Mouse (Mus musculus) mammary gland, adult 2 months (tissue): ENCODE results near the gene Senp5. TPM values are rescaled to one million over a fixed set of nuclear protein-coding genes. Genes with fewer than 3 reads are reported as not detected.

Source experiments
- polyA plus RNA-seq: library from polyadenylated mRNA; depleted of rRNA; stranded (reverse); fragments of >200 nt; gene quantifications from 2 replicates; pipeline ENCODE4 v1.2.3, GENCODE M21; 2012; ENCODE audit warnings: low replicate concordance; rRNA removed

Gene Senp5
- 2.8 and 6.8 TPM in 2 replicates for polyA plus RNA-seq

DNA sequence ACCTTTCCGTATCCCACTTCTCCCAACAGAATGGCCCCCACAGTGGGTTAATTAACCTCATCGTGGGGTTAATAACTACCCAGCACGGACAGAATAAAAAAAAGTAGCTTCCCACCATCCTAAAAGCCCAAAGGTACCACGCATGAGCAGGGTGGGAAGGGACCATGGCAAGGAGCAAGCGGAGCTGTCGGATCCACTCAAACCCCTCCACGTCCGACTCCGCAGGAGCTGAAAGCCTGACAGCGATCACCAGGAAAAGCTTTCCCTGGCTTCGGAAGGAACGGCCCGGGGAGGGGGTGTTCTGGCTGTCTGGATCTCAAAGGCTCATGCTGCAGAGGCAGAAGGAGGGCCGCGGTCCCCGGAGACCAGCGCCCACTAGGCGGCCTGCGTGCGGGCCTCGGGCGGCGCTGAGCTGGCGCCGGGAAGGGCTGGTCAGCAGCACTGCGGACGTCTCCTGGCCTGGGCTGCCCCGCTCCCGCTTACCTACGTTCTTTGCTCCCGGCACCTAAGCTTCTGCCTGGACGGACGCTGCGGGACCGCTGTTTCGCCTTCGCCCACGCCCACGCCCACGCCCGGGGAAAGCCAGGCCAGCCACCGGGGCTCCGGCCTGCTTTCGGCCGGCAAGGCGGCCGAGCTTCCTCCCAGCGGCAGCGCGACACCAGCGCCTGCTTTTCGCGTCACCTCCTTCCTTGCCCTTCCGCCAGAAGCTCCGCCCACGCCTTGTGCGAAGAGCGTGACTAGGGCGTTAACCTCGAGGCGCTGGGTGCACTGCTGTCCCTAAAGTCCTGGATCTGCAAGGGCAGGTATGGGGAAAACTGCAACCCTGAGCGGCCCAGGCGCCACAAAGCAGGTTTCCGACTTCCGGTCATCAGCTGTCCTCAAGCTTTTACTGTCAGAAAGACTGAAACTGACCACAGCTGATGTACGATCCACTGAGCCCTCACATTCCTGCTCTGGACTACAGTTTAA lies at the start of gene Senp5:
Gene Senp5, minus strand, starts transcription at position 779 of the 969 bp plus-strand sequence.

DNA sequence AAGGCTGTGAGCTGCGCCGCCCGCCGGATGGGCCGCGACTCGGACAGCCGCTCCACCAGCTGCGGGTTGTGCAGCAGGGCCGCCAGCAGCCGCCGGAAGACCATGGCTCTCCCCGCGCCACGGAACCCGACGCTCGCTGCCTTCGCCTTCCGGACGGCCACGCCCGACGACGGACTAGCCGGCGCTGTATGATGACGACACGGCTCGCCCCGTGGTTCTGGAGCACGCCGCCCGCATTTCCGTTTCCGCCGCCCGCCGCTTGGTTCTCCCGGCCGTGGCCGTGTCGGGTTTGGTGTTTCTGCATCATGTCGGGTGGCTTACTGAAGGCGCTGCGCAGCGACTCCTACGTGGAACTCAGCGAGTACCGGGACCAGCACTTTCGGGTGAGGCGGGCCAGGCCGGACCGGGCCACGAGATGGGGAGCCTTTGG lies 54.7 kb downstream of the Senp5 start, which contains the start of the genes 0610012G03Rik and Ncbp2:
Gene 0610012G03Rik, minus strand, starts transcription at position 150 of the 430 bp plus-strand sequence.
Gene Ncbp2, plus strand, starts transcription at position 169 of the 430 bp plus-strand sequence.

DNA sequence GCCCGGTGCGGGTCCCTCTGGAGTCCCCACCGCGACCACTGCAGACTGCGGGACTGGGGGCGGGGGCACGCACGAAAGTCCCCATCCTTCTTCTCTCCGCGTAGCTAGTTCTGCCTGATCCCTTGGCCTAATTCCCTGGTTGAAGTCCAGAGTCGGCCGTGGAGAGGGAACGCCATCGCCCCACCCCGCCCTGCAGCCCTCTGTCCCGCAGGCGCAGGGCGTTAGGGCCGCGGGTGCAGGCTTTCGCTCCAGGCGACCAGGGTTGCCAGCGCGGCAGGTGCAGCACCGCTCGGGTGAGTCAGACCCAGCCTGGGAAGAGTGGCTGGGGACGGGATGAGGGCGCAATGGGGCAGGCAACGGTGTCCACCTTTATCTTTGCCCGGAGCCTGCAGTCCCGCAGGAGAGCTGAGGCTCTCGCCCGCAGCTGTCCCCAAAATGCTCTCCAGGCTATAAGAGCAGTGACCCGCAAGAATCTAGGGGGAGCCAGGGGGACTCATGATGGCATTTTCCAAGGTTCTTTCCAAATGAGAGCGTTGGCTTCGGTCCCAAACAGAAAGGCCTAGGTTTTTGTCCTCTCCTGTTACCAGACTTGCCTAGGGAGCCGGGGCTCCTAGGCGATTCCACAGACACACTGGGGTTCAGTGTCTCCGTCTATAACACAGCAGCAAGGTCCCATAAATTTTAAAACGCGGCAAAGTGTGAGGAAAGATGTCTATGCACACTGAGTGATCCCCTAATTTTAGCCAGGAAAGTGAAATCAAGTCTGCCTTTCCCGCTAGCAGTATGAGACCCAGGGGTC lies 69.1 kb downstream of the Senp5 start, which contains the start of gene Pigz:
Gene Pigz, plus strand, starts transcription at position 101 of the 799 bp plus-strand sequence.

Other genes with a start within 250 kb of the Senp5 start
- 0.83 and 1.0 TPM in 2 replicates for gene Meltf, start 124.5 kb downstream of the Senp5 start, polyA plus RNA-seq
- 7.8 and 8.8 TPM in 2 replicates for gene Pigz, start 69.4 kb downstream of the Senp5 start, polyA plus RNA-seq
- gene 0610012G03Rik, start 54.8 kb downstream of the Senp5 start, polyA plus RNA-seq = 71.1 and 134 TPM in 2 replicates
- 3.0 and 8.5 TPM in 2 replicates for gene Ncbp2, start 54.8 kb downstream of the Senp5 start, polyA plus RNA-seq
- gene Pak2, start 76.1 kb upstream of the Senp5 start, polyA plus RNA-seq = 19.2 and 21.9 TPM in 2 replicates
- 29.2 and 39.3 TPM in 2 replicates for gene Pigx, start 96.5 kb upstream of the Senp5 start, polyA plus RNA-seq
- gene Cep19, start 96.5 kb upstream of the Senp5 start, polyA plus RNA-seq = 10.3 and 11.5 TPM in 2 replicates
- gene Nrros, start 162.3 kb upstream of the Senp5 start, polyA plus RNA-seq = 78.3 and 94.4 TPM in 2 replicates
- gene Bex6, start 176.5 kb upstream of the Senp5 start, polyA plus RNA-seq = 0.13 and 0.56 TPM in 2 replicates
- gene Fbxo45, start 243.9 kb upstream of the Senp5 start, polyA plus RNA-seq = 5.3 and 6.6 TPM in 2 replicates
- gene Wdr53, start 243.9 kb upstream of the Senp5 start, polyA plus RNA-seq = 2.0 and 4.7 TPM in 2 replicates